Mouse (Mus musculus): ENCODE data around the gene Six2. TPM values are rescaled to one million over a fixed set of nuclear protein-coding genes. Genes with fewer than 3 reads are reported as not detected.
A peak's percentile ranks its signal among the peaks of the same experiment; 100 is the strongest.

Gene Six2
- total and polyA plus RNA-seq, 2 experiments = not detected

DNA sequence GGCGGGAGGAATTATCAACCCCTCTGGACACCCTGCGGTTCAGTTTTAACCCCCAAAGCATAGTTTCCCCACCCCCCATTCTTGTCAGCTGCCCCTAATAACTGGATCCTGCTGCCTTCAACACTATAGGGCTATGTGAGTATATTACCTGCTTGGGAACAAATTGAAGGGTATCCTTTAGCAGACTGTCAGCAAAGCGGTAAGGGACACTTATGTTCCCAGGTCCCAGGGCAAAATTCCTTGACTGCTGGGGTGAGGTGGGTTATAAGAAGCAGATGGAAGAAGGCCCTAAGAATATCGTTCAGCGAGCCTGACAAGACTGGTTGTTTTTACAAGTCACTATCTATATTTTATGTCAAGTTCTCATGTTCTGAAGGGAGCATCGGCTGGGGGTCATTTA lies 6.3 kb downstream of the Six2 start:
- Histone ChIP-seq H3K79me2 (ENCODE audit: control insufficient read depth, insufficient read depth, low read length) (no peaks in the 10 kb centered on the region), H3K4me3 (ENCODE audit: insufficient read depth, low read depth, low read length) (no peak overlapping the region), H3K9ac (ENCODE audit: low read depth, low read length) (no peak overlapping the region), H3K36me3 (ENCODE audit: control insufficient read depth, insufficient read depth, low read length) (no peaks in the 10 kb centered on the region), H3K4me1 (ENCODE audit: control insufficient read depth, insufficient read depth, low read length) (no peaks in the 10 kb centered on the region), H3K27ac (replicated peaks; ENCODE audit: insufficient read depth, low read depth, low read length) (no peak overlapping the region), H3K27me3 (ENCODE audit: control insufficient read depth, insufficient read depth, low read length) (peaks cover 34% of the 10 kb centered on the region)
- DNase-seq (ENCODE audit: extremely low read depth, low read depth, low spot score) = no peak
- no peak for TF ChIP-seq POLR2A (IDR thresholded peaks at IDR 0.05; ENCODE audit: extremely low read depth, insufficient read depth, low read length)
- no peak for TF ChIP-seq CTCF (IDR thresholded peaks at IDR 0.05; ENCODE audit: low read depth, low read length)
- 14% methylated on average over 6 of the region's 6 CpGs for WGBS

- Histone ChIP-seq H3K4me1 (ENCODE audit: control insufficient read depth, insufficient read depth, low read length) (no peaks in the 10 kb centered on the region), H3K27me3 (ENCODE audit: control insufficient read depth, insufficient read depth, low read length) (peaks cover 32% of the 10 kb centered on the region), H3K27ac (replicated peaks; ENCODE audit: insufficient read depth, low read depth, low read length) (no peak overlapping the region), H3K79me2 (ENCODE audit: control insufficient read depth, insufficient read depth, low read length) (no peaks in the 10 kb centered on the region), H3K36me3 (ENCODE audit: control insufficient read depth, insufficient read depth, low read length) (no peaks in the 10 kb centered on the region), H3K9ac (ENCODE audit: low read depth, low read length) (no peak overlapping the region), H3K4me3 (ENCODE audit: insufficient read depth, low read depth, low read length) (no peak overlapping the region)
- 4% methylated on average over 19 of the region's 19 CpGs for WGBS
- TF ChIP-seq CTCF (IDR thresholded peaks at IDR 0.05; ENCODE audit: low read depth, low read length) = no peak
- TF ChIP-seq POLR2A (IDR thresholded peaks at IDR 0.05; ENCODE audit: extremely low read depth, insufficient read depth, low read length) = no peak
- DNase-seq (ENCODE audit: extremely low read depth, low read depth, low spot score) = no peak
Measured at GRCm38 (mm10) chr17:85680851-85681550, 7.1 kb downstream of the Six2 start.

DNA sequence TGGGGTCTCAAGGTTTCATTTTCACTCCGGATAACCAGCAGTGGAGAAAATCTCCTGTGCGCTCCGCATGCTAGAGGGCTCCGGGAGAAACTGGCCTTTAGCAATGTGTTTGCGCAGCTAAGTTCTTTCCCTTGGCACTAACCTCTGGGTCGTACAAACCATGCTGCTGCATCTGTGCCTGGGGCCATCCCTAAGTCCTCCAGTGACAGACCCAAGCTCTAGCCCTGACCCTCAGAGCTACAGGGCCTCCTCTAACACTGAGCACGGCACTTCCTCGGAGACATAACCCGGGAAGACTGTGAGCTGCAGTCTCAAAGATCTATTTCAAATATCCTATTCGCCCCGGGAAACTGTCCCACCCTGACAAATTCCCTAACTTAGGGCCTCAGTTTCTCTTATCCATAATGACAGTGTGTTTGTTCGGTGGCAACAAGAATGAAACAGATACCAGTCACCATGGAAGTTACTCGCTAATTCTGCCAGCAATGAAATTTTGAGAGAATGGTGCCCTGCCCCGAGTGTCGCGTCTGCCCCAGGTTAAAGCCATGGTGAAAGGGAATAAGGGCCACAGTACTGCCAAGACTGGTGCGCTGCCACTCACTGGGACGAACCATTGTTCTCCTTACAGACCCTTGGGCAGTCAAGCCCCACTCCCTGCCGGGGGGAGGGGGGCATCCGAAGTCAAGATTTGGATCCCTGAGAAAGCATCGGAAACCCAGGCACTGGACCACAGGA lies 7.8 kb downstream of the Six2 start:
- Histone ChIP-seq H3K9ac (ENCODE audit: low read depth, low read length) (no peak overlapping the region), H3K27me3 (ENCODE audit: control insufficient read depth, insufficient read depth, low read length) (peaks cover 30% of the 10 kb centered on the region), H3K27ac (replicated peaks; ENCODE audit: insufficient read depth, low read depth, low read length) (no peak overlapping the region), H3K79me2 (ENCODE audit: control insufficient read depth, insufficient read depth, low read length) (no peaks in the 10 kb centered on the region), H3K4me3 (ENCODE audit: insufficient read depth, low read depth, low read length) (no peak overlapping the region), H3K4me1 (ENCODE audit: control insufficient read depth, insufficient read depth, low read length) (no peaks in the 10 kb centered on the region), H3K36me3 (ENCODE audit: control insufficient read depth, insufficient read depth, low read length) (no peaks in the 10 kb centered on the region)
- no peak for DNase-seq (ENCODE audit: extremely low read depth, low read depth, low spot score)
- WGBS = 4% methylated on average over 21 of the region's 21 CpGs
- TF ChIP-seq POLR2A (IDR thresholded peaks at IDR 0.05; ENCODE audit: extremely low read depth, insufficient read depth, low read length) (no peak), CTCF (IDR thresholded peaks at IDR 0.05; ENCODE audit: low read depth, low read length) (no peak)

- H3K27ac ChIP-seq (replicated peaks; ENCODE audit: insufficient read depth, low read depth, low read length) = no peak overlapping the region
- H3K4me3 ChIP-seq (ENCODE audit: insufficient read depth, low read depth, low read length) = no peak overlapping the region
- H3K27me3 ChIP-seq (ENCODE audit: control insufficient read depth, insufficient read depth, low read length) = peaks cover 27% of the 10 kb centered on the region; the same call in 1 of the 2 replicates
- no peaks in the 10 kb centered on the region for H3K79me2 ChIP-seq (ENCODE audit: control insufficient read depth, insufficient read depth, low read length)
- WGBS = 3% methylated on average over 15 of the region's 15 CpGs
- no peaks in the 10 kb centered on the region for H3K4me1 ChIP-seq (ENCODE audit: control insufficient read depth, insufficient read depth, low read length)
- TF ChIP-seq CTCF (IDR thresholded peaks at IDR 0.05; ENCODE audit: low read depth, low read length) = no peak
- no peak for TF ChIP-seq POLR2A (IDR thresholded peaks at IDR 0.05; ENCODE audit: extremely low read depth, insufficient read depth, low read length)
- no peak overlapping the region for H3K9ac ChIP-seq (ENCODE audit: low read depth, low read length)
- no peak for DNase-seq (ENCODE audit: extremely low read depth, low read depth, low spot score)
- H3K36me3 ChIP-seq (ENCODE audit: control insufficient read depth, insufficient read depth, low read length) = no peaks in the 10 kb centered on the region
Measured at GRCm38 (mm10) chr17:85679651-85680050, 8.4 kb downstream of the Six2 start.

DNA sequence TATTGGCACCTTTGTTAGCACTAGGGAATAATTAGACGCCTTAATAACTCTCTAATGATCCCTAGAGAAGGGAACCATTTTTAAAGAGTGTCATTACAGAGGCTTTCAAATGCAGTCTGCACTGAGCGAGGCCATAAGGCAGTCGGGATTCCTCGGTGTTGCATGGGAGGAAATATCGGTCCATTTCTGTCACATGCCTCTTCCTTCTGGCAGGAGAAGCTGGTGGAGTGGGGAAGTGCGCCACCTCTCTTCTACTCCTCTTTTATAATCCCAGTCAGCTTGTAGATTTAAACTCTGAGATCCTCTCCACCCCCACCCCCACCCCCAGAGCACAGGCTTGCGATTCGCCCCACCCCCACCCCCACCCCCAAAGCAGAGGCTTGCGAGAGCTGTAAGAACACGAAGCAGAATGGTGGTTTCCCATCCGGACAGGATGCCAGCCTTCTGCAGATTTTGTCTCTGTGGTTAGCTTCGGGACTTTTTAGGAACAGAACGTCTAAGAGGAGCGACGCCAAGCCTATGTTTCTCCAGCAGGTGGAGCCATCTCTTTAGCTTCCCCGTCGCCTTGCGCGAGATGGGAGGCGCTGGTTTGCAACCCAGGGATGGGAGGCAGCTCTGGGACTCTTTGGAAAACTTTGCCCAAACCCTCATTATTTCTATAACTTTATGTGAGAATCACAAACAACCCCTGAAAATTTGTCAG lies 23.3 kb downstream of the Six2 start:
- Histone ChIP-seq H3K27me3 (ENCODE audit: control insufficient read depth, insufficient read depth, low read length) (peaks cover 3% of the 10 kb centered on the region; the same call in 1 of the 2 replicates), H3K9ac (ENCODE audit: low read depth, low read length) (no peak overlapping the region), H3K4me1 (ENCODE audit: control insufficient read depth, insufficient read depth, low read length) (0 out of 2 replicates have a peak, but pooled peaks cover 2% of the 10 kb centered on the region), H3K79me2 (ENCODE audit: control insufficient read depth, insufficient read depth, low read length) (no peaks in the 10 kb centered on the region), H3K36me3 (ENCODE audit: control insufficient read depth, insufficient read depth, low read length) (no peaks in the 10 kb centered on the region), H3K4me3 (ENCODE audit: insufficient read depth, low read depth, low read length) (no peak overlapping the region), H3K27ac (replicated peaks; ENCODE audit: insufficient read depth, low read depth, low read length) (no peak overlapping the region)
- 4% methylated on average over 20 of the region's 20 CpGs for WGBS
- no peak for TF ChIP-seq POLR2A (IDR thresholded peaks at IDR 0.05; ENCODE audit: extremely low read depth, insufficient read depth, low read length)
- TF ChIP-seq CTCF (IDR thresholded peaks at IDR 0.05; ENCODE audit: low read depth, low read length) = peak; percentile 85
- peak; percentile 46 for DNase-seq (ENCODE audit: extremely low read depth, low read depth, low spot score)

Data from liver, adult 2 months (tissue).